Mouse (Mus musculus) liver, adult 2 months (tissue): ENCODE data around the gene Cdc42ep4.

Experiments used
- CTCF ChIP-seq: fragments of 200-500 bp; IDR thresholded peaks from 2 replicates; pipeline ENCODE4 v1.5.1; 2011; ENCODE audit warnings: low read depth, low read length, control low read depth
- POLR2A ChIP-seq: fragments of 200-500 bp; IDR thresholded peaks from 2 replicates; pipeline ENCODE4 v1.6.1; 2011; ENCODE audit warnings: low read length, control low read depth; ENCODE audit not compliant: insufficient read depth; ENCODE audit errors: extremely low read depth

DNA sequence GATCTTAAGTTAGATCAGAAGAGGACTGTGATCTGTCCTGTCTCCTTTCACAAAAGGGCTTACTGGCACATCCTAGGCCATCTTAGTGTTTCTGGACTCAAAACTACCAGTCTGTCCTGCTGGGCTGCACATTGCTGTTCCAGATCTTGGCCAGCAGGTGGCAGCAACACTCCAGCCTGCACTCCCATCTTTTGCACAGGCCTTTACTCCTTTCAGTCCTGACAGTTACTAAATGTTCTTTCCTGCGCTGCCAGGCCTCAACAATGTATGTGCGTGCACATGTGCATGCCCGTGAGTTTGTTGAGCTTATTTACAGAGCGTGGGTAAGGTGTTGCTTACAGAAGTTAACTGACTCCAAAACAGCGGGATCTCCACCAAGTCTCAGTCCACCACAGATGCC lies 47.9 kb downstream of the Cdc42ep4 start:
- TF ChIP-seq CTCF (peak; percentile 99), POLR2A (no peak)
